Mouse (Mus musculus) embryonic facial prominence, embryonic 15.5 days (tissue): ENCODE results near the gene Snx12. TPM values are rescaled to one million over a fixed set of nuclear protein-coding genes. Genes with fewer than 3 reads are reported as not detected.

Experiments
- ATAC-seq: fragments of 200-750 bp; cut with Nextera tagmentation; 2 replicates; pipeline ENCODE4 v1.8.0; 2017; ENCODE audit warnings: low read depth, moderate TSS enrichment; ENCODE audit not compliant: insufficient number of reproducible peaks, low FRiP score, low TSS enrichment
- H3K27ac ChIP-seq: fragments of 300-500 bp; sonication (generic); replicated peaks from 2 replicates; pipeline ENCODE4 v1.5.1; 2015; ENCODE audit warnings: mild to moderate bottlenecking, inconsistent platforms
- H3K27me3 ChIP-seq: fragments of 300-500 bp; sonication (generic); 2 replicates; pipeline ENCODE4 v1.6.1; 2015; ENCODE audit warnings: inconsistent platforms
- H3K36me3 ChIP-seq: fragments of 300-500 bp; sonication (generic); 2 replicates; pipeline ENCODE4 v1.6.1; 2015; ENCODE audit warnings: mild to moderate bottlenecking, inconsistent platforms
- H3K4me1 ChIP-seq: fragments of 300-500 bp; sonication (generic); 2 replicates; pipeline ENCODE4 v1.6.1; 2015; ENCODE audit warnings: inconsistent platforms
- H3K4me2 ChIP-seq: fragments of 300-500 bp; sonication (generic); replicated peaks from 2 replicates; pipeline ENCODE4 v1.6.1; 2015; ENCODE audit warnings: mild to moderate bottlenecking, inconsistent platforms
- H3K4me3 ChIP-seq: fragments of 300-500 bp; sonication (generic); replicated peaks from 2 replicates; pipeline ENCODE4 v1.5.1; 2015; ENCODE audit warnings: mild to moderate bottlenecking, inconsistent platforms
- H3K9ac ChIP-seq: fragments of 300-500 bp; sonication (generic); 2 replicates; pipeline ENCODE4 v1.6.1; 2015; ENCODE audit warnings: inconsistent platforms
- H3K9me3 ChIP-seq: fragments of 300-500 bp; sonication (generic); replicated peaks from 2 replicates; pipeline ENCODE4 v1.6.1; 2016; ENCODE audit warnings: inconsistent platforms
- WGBS: fragments of 180-500 bp; shearing (Covaris S2); methylation state at CpG from one replicate; pipeline ENCODE4 v1.1.7; 2015; 5-methylcytosine and 5-hydroxymethylcytosine counted together
- polyA plus RNA-seq: library from polyadenylated mRNA; unstranded; fragments of >200 nt; fragmentation: Nextera tagmentation; extraction: Ambion mirVana; gene quantifications from 2 replicates; pipeline ENCODE4 v1.2.1, GENCODE M21; 2015

Gene Snx12
- polyA plus RNA-seq, 1 experiment from 2014 or later, result 58.3 TPM

DNA sequence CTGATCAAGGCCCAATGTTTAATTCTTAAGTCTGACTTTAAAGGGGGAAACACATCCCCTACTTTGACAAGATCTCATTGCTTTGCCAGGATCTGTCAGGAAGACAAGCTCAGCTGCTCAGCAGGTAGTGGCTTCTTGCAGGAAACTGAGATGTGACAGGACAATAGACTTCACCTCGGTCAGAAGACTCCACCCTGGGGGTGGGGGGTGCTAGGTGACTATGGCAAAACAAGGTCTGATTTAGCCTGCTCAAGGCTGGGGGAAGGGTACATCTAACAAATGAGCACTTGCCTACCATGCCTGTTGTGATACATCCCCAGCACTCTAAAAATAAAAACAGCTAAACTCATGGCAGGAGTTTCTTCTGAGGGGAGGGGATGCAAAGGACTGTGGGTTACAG lies 22.6 kb upstream of the Snx12 start:
- H3K9me3 ChIP-seq, result no peaks in the 10 kb centered on the region
- H3K4me1 ChIP-seq, result no peaks in the 10 kb centered on the region
- no peak overlapping the region for H3K4me3 ChIP-seq
- WGBS, result 18% methylated on average over 1 of the region's 1 CpGs
- ATAC-seq, result no peak
- H3K4me2 ChIP-seq, result no peak overlapping the region
- no peaks in the 10 kb centered on the region for H3K27me3 ChIP-seq
- no peak overlapping the region for H3K27ac ChIP-seq
- H3K9ac ChIP-seq, result no peak overlapping the region
- H3K36me3 ChIP-seq, result no peaks in the 10 kb centered on the region

DNA sequence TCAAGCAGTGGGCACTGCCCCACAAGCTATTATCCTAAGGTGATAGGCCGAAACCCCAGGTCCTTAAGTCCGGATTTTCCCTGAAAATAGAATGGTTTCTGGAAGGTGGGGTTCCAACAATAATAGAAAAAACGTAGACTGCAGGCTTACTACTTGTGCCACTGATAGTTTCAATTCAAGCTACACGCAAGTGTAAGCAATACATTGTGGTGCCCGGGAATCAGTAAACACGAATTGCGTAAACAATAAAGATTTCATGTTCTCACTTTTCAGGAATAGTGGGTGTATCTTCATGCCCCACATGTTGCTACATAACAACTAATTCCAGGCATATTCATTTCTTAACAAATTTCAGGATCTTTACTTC lies 416 bp upstream of the Snx12 start:
- Histone ChIP-seq H3K4me3 (peak overlapping the region; percentile 55), H3K36me3 (no peaks in the 10 kb centered on the region), H3K27me3 (0 out of 2 replicates have a peak, but pooled peaks cover 4% of the 10 kb centered on the region), H3K4me2 (peak overlapping the region; percentile 47), H3K9me3 (no peaks in the 10 kb centered on the region), H3K9ac (no peak overlapping the region), H3K4me1 (no peaks in the 10 kb centered on the region), H3K27ac (peak overlapping the region; percentile 69)
- no peak for ATAC-seq
- WGBS, result 23% methylated on average over 7 of the region's 7 CpGs

DNA sequence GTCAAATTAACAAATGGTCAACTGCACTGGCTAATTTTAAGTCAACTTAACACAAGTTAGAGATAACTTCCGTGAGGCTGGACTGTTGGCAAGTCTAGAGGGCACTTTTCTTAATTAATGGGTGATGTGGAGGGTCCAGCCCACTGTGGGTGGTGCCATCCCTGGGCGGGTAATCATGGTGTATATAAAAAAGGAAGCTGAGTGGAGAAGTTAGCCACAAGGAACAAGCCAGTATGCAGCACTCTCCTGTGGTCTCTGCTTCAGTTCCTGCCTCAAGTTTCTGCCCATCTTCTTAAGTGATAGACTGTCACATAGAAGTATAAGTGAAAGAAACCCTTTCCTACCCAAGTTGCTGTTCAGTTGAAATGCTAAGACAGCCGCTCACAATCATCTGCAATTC lies 33.1 kb downstream of the Snx12 start:
- H3K36me3 ChIP-seq, result no peaks in the 10 kb centered on the region
- no peak overlapping the region for H3K4me3 ChIP-seq
- H3K4me1 ChIP-seq, result no peaks in the 10 kb centered on the region
- WGBS, result 80% methylated on average over 3 of the region's 3 CpGs
- H3K9ac ChIP-seq, result no peak overlapping the region
- no peak overlapping the region for H3K27ac ChIP-seq
- no peak for ATAC-seq
- no peaks in the 10 kb centered on the region; the same call in 1 of the 2 replicates for H3K27me3 ChIP-seq
- H3K9me3 ChIP-seq, result no peaks in the 10 kb centered on the region
- H3K4me2 ChIP-seq, result no peak overlapping the region

DNA sequence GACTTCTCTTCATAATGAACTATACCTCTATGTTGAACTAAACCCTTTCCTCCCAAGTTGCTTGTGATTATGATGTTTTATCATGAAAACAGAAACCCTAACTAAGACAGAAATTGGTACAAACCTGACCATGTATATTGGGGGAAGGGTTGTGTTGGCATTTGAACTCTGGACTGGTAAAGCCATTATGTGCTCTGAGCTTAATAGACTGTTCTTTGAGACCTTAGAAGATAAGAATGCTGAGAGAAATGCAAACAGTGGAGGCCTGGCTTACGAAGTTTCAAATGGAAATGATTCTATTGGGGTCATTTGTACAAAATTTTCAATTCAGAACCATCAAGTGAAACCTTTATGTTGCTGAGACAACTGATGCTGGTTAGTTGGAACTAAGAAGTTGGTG lies 34.7 kb downstream of the Snx12 start:
- no peak for ATAC-seq
- H3K4me1 ChIP-seq, result no peaks in the 10 kb centered on the region
- no peaks in the 10 kb centered on the region; the same call in 1 of the 2 replicates for H3K27me3 ChIP-seq
- H3K27ac ChIP-seq, result no peak overlapping the region
- no peaks in the 10 kb centered on the region for H3K36me3 ChIP-seq
- H3K4me2 ChIP-seq, result no peak overlapping the region
- no peak overlapping the region for H3K9ac ChIP-seq
- H3K9me3 ChIP-seq, result no peaks in the 10 kb centered on the region
- H3K4me3 ChIP-seq, result no peak overlapping the region
- 80% methylated on average over 1 of the region's 1 CpGs for WGBS

DNA sequence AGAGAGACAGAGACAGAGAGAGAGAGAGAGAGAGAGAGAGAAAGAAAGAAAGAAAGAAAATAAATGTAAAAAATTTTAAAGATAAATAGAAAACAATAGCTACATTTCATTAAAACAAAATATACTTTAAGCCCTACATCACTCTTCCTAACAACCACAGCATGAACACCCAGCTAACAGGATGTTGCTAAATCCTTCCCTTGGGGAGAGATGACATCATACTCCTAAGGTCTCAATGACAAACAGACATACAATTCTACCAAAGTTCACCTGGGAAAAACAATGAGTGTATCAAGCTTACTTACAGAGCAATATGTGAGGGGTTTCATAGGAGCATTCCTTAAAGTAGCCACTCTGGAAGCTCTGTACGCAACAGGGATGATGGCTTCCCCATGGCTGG lies 49.0 kb downstream of the Snx12 start:
- Histone ChIP-seq H3K4me2 (no peak overlapping the region), H3K4me3 (no peak overlapping the region), H3K27me3 (no peaks in the 10 kb centered on the region), H3K9me3 (no peaks in the 10 kb centered on the region), H3K9ac (no peak overlapping the region), H3K4me1 (no peaks in the 10 kb centered on the region), H3K36me3 (no peaks in the 10 kb centered on the region), H3K27ac (no peak overlapping the region)
- no peak for ATAC-seq
- WGBS, result 82% methylated on average over 1 of the region's 1 CpGs

DNA sequence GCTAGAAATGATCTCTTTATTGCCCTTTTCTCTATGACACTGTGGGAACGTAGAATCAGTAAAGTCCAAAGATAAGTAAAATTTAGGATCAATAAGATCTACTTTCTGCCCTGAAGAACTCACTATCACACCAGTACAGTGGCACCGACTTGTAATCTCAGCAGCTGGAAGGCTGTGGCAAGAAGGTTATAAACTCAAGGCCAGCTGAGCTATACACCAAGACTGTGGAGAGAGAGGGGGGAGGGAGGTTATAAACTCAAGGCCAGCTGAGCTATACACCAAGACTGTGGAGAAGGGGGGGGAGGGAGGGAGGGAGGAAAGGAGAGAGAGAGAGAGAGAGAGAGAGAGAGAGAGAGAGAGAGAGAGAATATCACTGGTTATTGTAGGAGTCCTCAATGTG lies 53.9 kb downstream of the Snx12 start:
- Histone ChIP-seq H3K9ac (no peak overlapping the region), H3K9me3 (no peaks in the 10 kb centered on the region), H3K4me1 (no peaks in the 10 kb centered on the region), H3K4me2 (no peak overlapping the region), H3K27me3 (no peaks in the 10 kb centered on the region), H3K36me3 (no peaks in the 10 kb centered on the region), H3K27ac (no peak overlapping the region), H3K4me3 (no peak overlapping the region)
- ATAC-seq, result no peak
- 82% methylated on average over 2 of the region's 2 CpGs for WGBS

DNA sequence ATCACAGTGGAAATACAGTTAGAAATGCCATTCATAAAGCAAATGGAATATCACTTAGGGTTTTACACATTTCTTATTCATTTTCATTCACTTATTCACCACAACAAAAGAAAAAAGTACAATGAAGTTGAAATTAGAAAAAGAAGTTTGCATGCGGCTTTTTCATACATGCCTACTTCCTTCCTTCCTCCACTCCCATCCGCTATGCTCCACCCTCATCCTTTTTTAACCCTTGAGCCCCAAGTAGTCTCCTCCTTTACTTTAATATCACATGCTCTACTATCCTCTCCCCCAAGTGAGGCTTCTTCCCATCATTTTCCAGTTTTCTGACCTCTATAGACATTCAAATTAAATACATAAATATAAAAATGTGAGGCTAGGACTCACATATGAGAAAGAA lies 58.6 kb downstream of the Snx12 start:
- Histone ChIP-seq H3K9ac (no peak overlapping the region), H3K27me3 (no peaks in the 10 kb centered on the region), H3K27ac (no peak overlapping the region), H3K4me2 (no peak overlapping the region), H3K9me3 (no peaks in the 10 kb centered on the region), H3K36me3 (no peaks in the 10 kb centered on the region), H3K4me1 (no peaks in the 10 kb centered on the region), H3K4me3 (no peak overlapping the region)
- no peak for ATAC-seq
- 62% methylated on average over 2 of the region's 2 CpGs for WGBS

DNA sequence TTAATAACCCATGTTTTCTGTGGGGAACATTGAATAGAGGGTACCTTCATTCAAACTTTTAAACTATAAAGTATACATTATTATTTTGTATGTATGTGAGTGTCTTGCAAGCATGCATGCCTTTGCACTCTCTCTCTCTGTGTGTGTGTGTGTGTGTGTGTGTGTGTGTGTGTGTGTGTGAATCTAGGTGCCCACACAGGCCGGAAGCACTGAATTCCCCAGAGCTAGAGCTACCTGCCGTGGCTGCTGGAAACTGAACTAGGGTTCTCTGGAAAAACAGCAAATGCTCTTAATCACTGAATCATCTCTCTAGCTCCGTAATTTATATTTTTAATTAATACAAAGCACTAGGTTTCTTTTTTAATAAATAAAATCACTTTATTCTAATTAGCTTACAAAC lies 59.1 kb downstream of the Snx12 start:
- Histone ChIP-seq H3K4me2 (no peak overlapping the region), H3K27me3 (no peaks in the 10 kb centered on the region), H3K36me3 (no peaks in the 10 kb centered on the region), H3K27ac (no peak overlapping the region), H3K4me3 (no peak overlapping the region), H3K4me1 (no peaks in the 10 kb centered on the region), H3K9me3 (no peaks in the 10 kb centered on the region), H3K9ac (no peak overlapping the region)
- WGBS, result 78% methylated on average over 3 of the region's 3 CpGs
- no peak for ATAC-seq

DNA sequence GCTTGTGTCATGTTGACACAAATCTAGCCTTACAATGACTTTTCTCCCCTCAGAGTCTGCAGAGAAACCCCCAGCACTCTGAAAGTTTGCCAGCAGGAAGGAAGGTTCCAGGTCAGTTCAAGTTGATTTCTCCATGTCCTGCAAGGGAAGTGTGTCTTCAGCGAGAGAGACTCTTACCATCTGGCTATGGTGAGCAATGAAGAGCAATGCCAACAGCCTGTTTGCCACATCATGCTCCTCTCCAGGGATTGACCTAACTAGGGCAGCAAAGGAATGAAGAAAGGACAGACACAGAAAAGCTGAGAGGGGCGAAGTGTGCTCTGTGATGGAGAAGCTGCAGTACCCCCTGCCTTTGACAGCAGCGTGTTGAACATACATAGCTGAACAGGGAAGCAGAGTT lies 59.8 kb downstream of the Snx12 start:
- 83% methylated on average over 3 of the region's 3 CpGs for WGBS
- Histone ChIP-seq H3K4me1 (no peaks in the 10 kb centered on the region), H3K4me2 (no peak overlapping the region), H3K9me3 (no peaks in the 10 kb centered on the region), H3K27me3 (no peaks in the 10 kb centered on the region), H3K4me3 (no peak overlapping the region), H3K9ac (no peak overlapping the region), H3K27ac (no peak overlapping the region), H3K36me3 (no peaks in the 10 kb centered on the region)
- no peak for ATAC-seq

DNA sequence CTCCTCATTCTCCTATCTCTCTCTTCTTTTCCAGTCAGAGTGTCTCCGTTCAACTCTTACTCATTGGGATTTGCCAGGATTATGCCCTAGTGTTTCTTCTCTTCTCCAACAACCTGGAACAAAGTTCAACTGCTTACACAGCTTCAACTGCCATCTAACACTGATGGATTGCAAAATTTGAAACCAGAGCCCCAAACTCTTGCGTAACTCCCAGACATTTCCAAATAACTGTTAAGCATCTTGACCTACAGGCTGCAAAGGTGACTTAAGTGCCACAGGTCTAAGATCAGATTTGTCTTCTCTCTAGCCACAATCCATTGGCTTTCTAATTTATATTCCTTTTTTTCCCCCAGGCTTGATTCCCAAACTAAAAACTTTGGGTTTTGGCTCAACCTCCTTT lies 64.9 kb downstream of the Snx12 start:
- Histone ChIP-seq H3K36me3 (no peaks in the 10 kb centered on the region), H3K27ac (no peak overlapping the region), H3K9ac (no peak overlapping the region), H3K9me3 (no peaks in the 10 kb centered on the region), H3K4me1 (no peaks in the 10 kb centered on the region), H3K4me2 (no peak overlapping the region), H3K4me3 (no peak overlapping the region), H3K27me3 (no peaks in the 10 kb centered on the region)
- ATAC-seq, result no peak
- WGBS, result 88% methylated on average over 2 of the region's 2 CpGs

DNA sequence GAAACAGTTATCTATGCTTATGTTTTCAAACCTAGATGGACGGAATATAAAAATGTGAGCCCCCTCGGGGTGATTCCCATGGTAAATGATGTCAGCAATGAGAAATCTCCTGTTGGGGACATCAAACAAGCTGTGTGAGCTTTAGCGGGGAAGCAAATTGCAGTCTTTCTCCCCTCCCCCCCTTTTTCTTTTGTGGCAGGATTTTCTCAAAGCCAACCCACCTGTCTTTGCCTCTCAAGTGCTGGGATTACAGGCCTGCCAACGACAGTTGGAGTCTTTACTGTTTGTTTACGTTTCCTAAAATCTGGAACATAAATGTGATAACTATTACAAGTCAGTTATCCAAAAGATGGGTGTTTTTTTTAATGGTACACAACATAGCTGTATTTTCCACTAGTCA lies 66.0 kb downstream of the Snx12 start:
- H3K4me3 ChIP-seq, result no peak overlapping the region
- ATAC-seq, result no peak
- H3K36me3 ChIP-seq, result no peaks in the 10 kb centered on the region
- no peaks in the 10 kb centered on the region for H3K27me3 ChIP-seq
- no peak overlapping the region for H3K4me2 ChIP-seq
- H3K9ac ChIP-seq, result no peak overlapping the region
- no peaks in the 10 kb centered on the region for H3K9me3 ChIP-seq
- 23% methylated on average over 5 of the region's 5 CpGs for WGBS
- H3K4me1 ChIP-seq, result no peaks in the 10 kb centered on the region
- no peak overlapping the region for H3K27ac ChIP-seq

DNA sequence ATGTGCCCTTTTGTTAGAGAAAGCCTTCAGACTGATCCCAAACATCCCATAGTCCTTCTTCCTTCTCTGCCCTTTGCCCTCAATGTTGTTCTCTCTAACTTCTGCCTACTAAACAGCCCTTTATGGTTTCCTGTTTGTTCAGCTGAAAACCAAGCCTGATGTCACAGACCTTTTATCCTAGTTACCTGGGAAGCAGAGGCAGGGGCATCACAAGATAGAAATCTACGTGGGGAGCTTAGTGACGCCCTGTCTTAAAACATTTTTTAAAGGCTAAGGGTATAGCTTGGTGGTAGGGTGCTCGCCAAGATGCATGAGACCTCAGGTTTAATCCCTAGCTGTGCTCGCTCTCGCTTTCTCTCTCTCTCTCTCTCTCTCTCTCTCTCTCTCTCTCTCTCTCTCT lies 74.9 kb downstream of the Snx12 start:
- H3K4me1 ChIP-seq, result no peaks in the 10 kb centered on the region
- no peak overlapping the region for H3K4me3 ChIP-seq
- no peak overlapping the region for H3K4me2 ChIP-seq
- WGBS, result 64% methylated on average over 5 of the region's 5 CpGs
- no peaks in the 10 kb centered on the region for H3K9me3 ChIP-seq
- no peak overlapping the region for H3K27ac ChIP-seq
- no peaks in the 10 kb centered on the region for H3K27me3 ChIP-seq
- H3K36me3 ChIP-seq, result no peaks in the 10 kb centered on the region
- no peak for ATAC-seq
- no peak overlapping the region for H3K9ac ChIP-seq
